Mouse (Mus musculus): Measurements from ENCODE around the gene Rsad1. TPM values are rescaled to one million over a fixed set of nuclear protein-coding genes. Genes with fewer than 3 reads are reported as not detected.

Rsad1 gene
- total and polyA plus RNA-seq, 2 experiments from 2014 or later, result 9.8 to 17.7 TPM

DNA sequence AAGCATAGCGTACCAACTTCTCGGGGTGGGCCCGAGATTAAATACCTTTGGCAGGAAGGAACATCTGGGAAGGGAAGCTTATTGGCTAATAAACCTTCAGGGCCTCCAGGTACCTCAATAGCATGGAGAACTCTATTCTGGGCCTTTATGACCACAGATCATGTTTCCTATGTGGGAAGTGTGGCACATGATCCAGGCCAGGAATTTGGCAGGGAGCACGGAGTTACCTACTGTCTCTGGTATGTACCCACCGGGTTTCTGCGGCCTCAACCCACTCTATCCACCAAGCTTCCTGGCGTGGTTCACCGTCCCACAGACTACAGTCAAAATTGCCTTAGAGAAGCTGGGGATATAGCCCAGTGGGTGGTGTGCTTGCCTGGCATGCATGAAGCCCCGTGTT is 36.0 kb upstream of the Rsad1 start:
- Histone ChIP-seq H3K36me3 (replicated peaks; ENCODE audit: control insufficient read depth, insufficient read depth, low read length) (no peaks in the 10 kb centered on the region), H3K27me3 (ENCODE audit: control insufficient read depth, insufficient read depth, low read length) (no peaks in the 10 kb centered on the region), H3K9me3 (replicated peaks; ENCODE audit: control insufficient read depth, low read length) (no peaks in the 10 kb centered on the region), H3K4me1 (ENCODE audit: control insufficient read depth, insufficient read depth) (no peaks in the 10 kb centered on the region), H3K9ac (replicated peaks; ENCODE audit: low read depth, low read length) (no peak overlapping the region), H3K4me3 (ENCODE audit: low read depth, low read length) (no peak overlapping the region), H3K27ac (ENCODE audit: low read depth) (no peak overlapping the region), H3K4me2 (ENCODE audit: low read depth, low read length) (no peak overlapping the region)
- ATAC-seq (ENCODE audit: insufficient read depth, low read depth) (no peak), DNase-seq (ENCODE audit: low spot score) (no peak)
- TF ChIP-seq CTCF (IDR thresholded peaks at IDR 0.05; ENCODE audit: low read depth), result no peak
- no peak for TF ChIP-seq EP300 (IDR thresholded peaks at IDR 0.05; ENCODE audit: low read depth)
- 80% methylated on average over 9 of the region's 9 CpGs for WGBS

DNA sequence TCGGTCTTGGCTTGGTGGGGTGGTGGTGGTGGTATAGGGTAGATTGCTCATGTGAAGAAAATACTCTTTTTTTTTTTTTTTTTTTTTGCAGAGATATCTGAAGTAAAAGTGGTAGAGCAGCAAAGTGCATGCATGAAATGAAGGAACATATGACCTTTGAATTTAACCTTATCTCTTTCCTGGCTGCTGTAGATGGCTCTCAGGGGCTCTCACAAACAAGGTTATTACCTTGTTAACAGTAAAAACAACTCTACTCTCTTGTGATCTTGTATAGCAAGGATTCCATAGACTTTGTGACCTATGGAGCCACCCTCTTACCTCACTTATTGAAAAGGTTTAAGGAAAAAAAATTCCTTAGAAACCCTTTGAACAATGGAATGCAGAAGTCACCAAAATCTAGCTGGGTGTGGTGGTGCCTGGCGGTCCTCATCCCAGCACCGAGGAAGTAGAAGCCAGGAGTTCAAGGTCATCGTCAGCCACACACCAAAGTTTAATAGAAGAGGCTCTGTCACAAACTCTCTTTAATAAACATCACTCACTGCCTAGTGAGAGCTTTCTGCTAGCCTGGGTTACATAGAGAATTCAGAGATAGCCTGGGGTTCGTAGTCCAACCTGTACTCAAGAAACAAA is 31.2 kb upstream of the Rsad1 start:
- DNase-seq (ENCODE audit: low spot score) (no peak), ATAC-seq (ENCODE audit: insufficient read depth, low read depth) (no peak)
- no peaks in the 10 kb centered on the region for H3K4me1 ChIP-seq (ENCODE audit: control insufficient read depth, insufficient read depth)
- TF ChIP-seq CTCF (IDR thresholded peaks at IDR 0.05; ENCODE audit: low read depth) (no peak), EP300 (IDR thresholded peaks at IDR 0.05; ENCODE audit: low read depth) (no peak)
- no peak overlapping the region for H3K27ac ChIP-seq (ENCODE audit: low read depth)
- no peaks in the 10 kb centered on the region for H3K27me3 ChIP-seq (ENCODE audit: control insufficient read depth, insufficient read depth, low read length)
- H3K9me3 ChIP-seq (replicated peaks; ENCODE audit: control insufficient read depth, low read length), result no peaks in the 10 kb centered on the region
- WGBS, result 87% methylated on average over 5 of the region's 5 CpGs
- no peaks in the 10 kb centered on the region; the same call in 1 of the 2 replicates for H3K36me3 ChIP-seq (replicated peaks; ENCODE audit: control insufficient read depth, insufficient read depth, low read length)
- H3K4me2 ChIP-seq (ENCODE audit: low read depth, low read length), result no peak overlapping the region
- no peak overlapping the region for H3K4me3 ChIP-seq (ENCODE audit: low read depth, low read length)
- no peak overlapping the region for H3K9ac ChIP-seq (replicated peaks; ENCODE audit: low read depth, low read length)

DNA sequence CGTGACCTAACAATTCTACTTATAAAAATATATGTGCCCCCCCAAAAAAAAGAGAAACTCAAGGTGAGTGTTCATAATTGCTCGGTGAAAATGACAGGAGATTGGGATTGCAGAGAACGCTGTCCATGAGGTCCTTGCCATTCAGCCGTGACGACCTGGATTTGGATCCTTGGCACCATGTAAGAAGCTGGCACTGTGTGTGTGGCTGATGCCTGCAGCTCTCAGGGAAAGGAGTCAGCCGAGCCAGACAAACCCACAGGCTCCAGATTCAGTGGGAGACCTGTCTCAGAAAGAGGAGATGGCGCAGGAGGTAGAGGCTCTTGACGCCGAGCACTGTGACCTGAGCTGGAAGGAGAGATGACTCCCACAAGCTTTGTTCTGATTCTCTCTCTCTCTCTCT is 27.3 kb upstream of the Rsad1 start:
- ATAC-seq (ENCODE audit: insufficient read depth, low read depth) (no peak), DNase-seq (ENCODE audit: low spot score) (no peak)
- Histone ChIP-seq H3K9ac (replicated peaks; ENCODE audit: low read depth, low read length) (no peak overlapping the region), H3K27ac (ENCODE audit: low read depth) (no peak overlapping the region), H3K4me2 (ENCODE audit: low read depth, low read length) (no peak overlapping the region), H3K27me3 (ENCODE audit: control insufficient read depth, insufficient read depth, low read length) (no peaks in the 10 kb centered on the region), H3K4me3 (ENCODE audit: low read depth, low read length) (no peak overlapping the region), H3K36me3 (replicated peaks; ENCODE audit: control insufficient read depth, insufficient read depth, low read length) (no peaks in the 10 kb centered on the region; the same call in 1 of the 2 replicates), H3K4me1 (ENCODE audit: control insufficient read depth, insufficient read depth) (no peaks in the 10 kb centered on the region), H3K9me3 (replicated peaks; ENCODE audit: control insufficient read depth, low read length) (no peaks in the 10 kb centered on the region)
- TF ChIP-seq EP300 (IDR thresholded peaks at IDR 0.05; ENCODE audit: low read depth) (no peak), CTCF (IDR thresholded peaks at IDR 0.05; ENCODE audit: low read depth) (no peak)
- 89% methylated on average over 9 of the region's 9 CpGs for WGBS

DNA sequence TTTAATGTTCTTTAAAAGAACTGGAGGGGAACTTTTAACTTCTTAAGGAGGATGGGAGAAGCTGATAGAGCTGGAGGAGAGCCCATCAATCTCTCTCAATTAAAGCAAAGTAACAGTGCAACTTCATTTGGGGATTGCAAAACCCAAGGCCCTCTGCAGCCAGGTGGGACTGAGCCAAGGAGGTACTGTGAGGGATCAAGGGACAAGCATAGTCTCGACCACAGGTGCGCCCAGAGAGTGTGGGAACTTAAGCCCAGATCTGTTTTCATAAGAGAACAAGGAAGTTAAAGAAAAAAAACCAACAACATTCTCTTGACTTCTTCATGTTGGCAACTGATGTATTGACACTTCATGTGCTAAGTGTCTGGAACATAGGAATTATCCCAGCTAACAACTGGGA is 26.0 kb upstream of the Rsad1 start:
- no peak overlapping the region for H3K4me3 ChIP-seq (ENCODE audit: low read depth, low read length)
- H3K9me3 ChIP-seq (replicated peaks; ENCODE audit: control insufficient read depth, low read length), result no peaks in the 10 kb centered on the region
- H3K9ac ChIP-seq (replicated peaks; ENCODE audit: low read depth, low read length), result no peak overlapping the region
- TF ChIP-seq EP300 (IDR thresholded peaks at IDR 0.05; ENCODE audit: low read depth) (no peak), CTCF (IDR thresholded peaks at IDR 0.05; ENCODE audit: low read depth) (no peak)
- DNase-seq (ENCODE audit: low spot score), result no peak
- 65% methylated on average over 2 of the region's 2 CpGs for WGBS
- H3K27me3 ChIP-seq (ENCODE audit: control insufficient read depth, insufficient read depth, low read length), result no peaks in the 10 kb centered on the region
- H3K27ac ChIP-seq (ENCODE audit: low read depth), result no peak overlapping the region
- no peak overlapping the region for H3K4me2 ChIP-seq (ENCODE audit: low read depth, low read length)
- no peaks in the 10 kb centered on the region; the same call in 1 of the 2 replicates for H3K36me3 ChIP-seq (replicated peaks; ENCODE audit: control insufficient read depth, insufficient read depth, low read length)
- ATAC-seq (ENCODE audit: insufficient read depth, low read depth), result no peak
- H3K4me1 ChIP-seq (ENCODE audit: control insufficient read depth, insufficient read depth), result no peaks in the 10 kb centered on the region

DNA sequence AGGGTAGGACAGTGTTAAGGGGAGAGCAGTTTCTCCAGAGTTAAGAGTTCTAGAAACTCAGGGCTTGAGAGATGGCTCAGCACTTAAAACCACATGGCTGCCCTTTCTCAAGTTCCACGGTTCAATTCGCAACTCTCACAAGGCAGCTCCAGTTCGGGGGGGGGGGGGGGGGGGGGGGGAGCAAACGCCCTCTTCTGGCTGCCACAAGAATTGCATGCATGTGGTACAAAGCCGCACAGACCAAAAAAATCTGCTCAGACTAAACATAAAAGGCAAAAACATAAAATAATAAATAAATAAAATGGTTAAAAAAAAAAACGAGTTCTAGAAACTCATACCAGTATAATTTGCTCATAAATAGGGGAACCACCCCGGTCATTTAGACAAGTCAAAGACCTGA is 25.5 kb upstream of the Rsad1 start:
- Histone ChIP-seq H3K27me3 (ENCODE audit: control insufficient read depth, insufficient read depth, low read length) (no peaks in the 10 kb centered on the region), H3K27ac (ENCODE audit: low read depth) (no peak overlapping the region), H3K9me3 (replicated peaks; ENCODE audit: control insufficient read depth, low read length) (no peaks in the 10 kb centered on the region), H3K4me2 (ENCODE audit: low read depth, low read length) (no peak overlapping the region), H3K4me1 (ENCODE audit: control insufficient read depth, insufficient read depth) (no peaks in the 10 kb centered on the region), H3K4me3 (ENCODE audit: low read depth, low read length) (no peak overlapping the region), H3K9ac (replicated peaks; ENCODE audit: low read depth, low read length) (no peak overlapping the region), H3K36me3 (replicated peaks; ENCODE audit: control insufficient read depth, insufficient read depth, low read length) (no peaks in the 10 kb centered on the region; the same call in 1 of the 2 replicates)
- DNase-seq (ENCODE audit: low spot score), result no peak
- TF ChIP-seq EP300 (IDR thresholded peaks at IDR 0.05; ENCODE audit: low read depth) (no peak), CTCF (IDR thresholded peaks at IDR 0.05; ENCODE audit: low read depth) (no peak)
- no peak for ATAC-seq (ENCODE audit: insufficient read depth, low read depth)
- 35% methylated on average over 5 of the region's 7 CpGs for WGBS

DNA sequence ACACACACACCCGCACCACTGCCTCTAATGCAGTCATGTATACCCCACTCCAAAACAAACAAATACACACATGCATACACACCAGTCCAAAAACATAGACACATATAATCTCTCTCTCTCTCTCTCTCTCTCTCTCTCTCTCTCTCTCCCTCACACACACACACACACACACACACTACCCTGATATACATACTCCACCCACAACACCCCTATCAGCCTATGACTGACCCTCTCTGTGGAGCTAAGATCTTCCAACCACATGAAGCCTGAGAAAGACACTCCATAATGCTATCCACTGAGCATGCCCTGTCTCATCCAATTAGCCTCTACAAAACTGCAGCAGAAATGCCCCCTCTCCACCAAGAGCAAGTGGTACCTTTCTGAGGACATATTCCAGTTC is 22.8 kb upstream of the Rsad1 start:
- no peaks in the 10 kb centered on the region; the same call in 1 of the 2 replicates for H3K36me3 ChIP-seq (replicated peaks; ENCODE audit: control insufficient read depth, insufficient read depth, low read length)
- no peaks in the 10 kb centered on the region for H3K4me1 ChIP-seq (ENCODE audit: control insufficient read depth, insufficient read depth)
- no peak overlapping the region for H3K4me3 ChIP-seq (ENCODE audit: low read depth, low read length)
- DNase-seq (ENCODE audit: low spot score), result no peak
- no peak for ATAC-seq (ENCODE audit: insufficient read depth, low read depth)
- no peak for TF ChIP-seq EP300 (IDR thresholded peaks at IDR 0.05; ENCODE audit: low read depth)
- no peak for TF ChIP-seq CTCF (IDR thresholded peaks at IDR 0.05; ENCODE audit: low read depth)
- no peak overlapping the region for H3K27ac ChIP-seq (ENCODE audit: low read depth)
- H3K27me3 ChIP-seq (ENCODE audit: control insufficient read depth, insufficient read depth, low read length), result no peaks in the 10 kb centered on the region
- no peak overlapping the region for H3K4me2 ChIP-seq (ENCODE audit: low read depth, low read length)
- no peaks in the 10 kb centered on the region for H3K9me3 ChIP-seq (replicated peaks; ENCODE audit: control insufficient read depth, low read length)
- WGBS, result 92% methylated on average over 1 of the region's 1 CpGs
- no peak overlapping the region for H3K9ac ChIP-seq (replicated peaks; ENCODE audit: low read depth, low read length)
